Mouse (Mus musculus): ENCODE results near the gene Fli1. TPM values are rescaled to one million over a fixed set of nuclear protein-coding genes. Genes with fewer than 3 reads are reported as not detected.
A peak's percentile ranks its signal among the peaks of the same experiment; 100 is the strongest.

Fli1 gene
- total and polyA plus RNA-seq, 2 experiments from 2014 or later = 19.0 to 29.5 TPM

DNA sequence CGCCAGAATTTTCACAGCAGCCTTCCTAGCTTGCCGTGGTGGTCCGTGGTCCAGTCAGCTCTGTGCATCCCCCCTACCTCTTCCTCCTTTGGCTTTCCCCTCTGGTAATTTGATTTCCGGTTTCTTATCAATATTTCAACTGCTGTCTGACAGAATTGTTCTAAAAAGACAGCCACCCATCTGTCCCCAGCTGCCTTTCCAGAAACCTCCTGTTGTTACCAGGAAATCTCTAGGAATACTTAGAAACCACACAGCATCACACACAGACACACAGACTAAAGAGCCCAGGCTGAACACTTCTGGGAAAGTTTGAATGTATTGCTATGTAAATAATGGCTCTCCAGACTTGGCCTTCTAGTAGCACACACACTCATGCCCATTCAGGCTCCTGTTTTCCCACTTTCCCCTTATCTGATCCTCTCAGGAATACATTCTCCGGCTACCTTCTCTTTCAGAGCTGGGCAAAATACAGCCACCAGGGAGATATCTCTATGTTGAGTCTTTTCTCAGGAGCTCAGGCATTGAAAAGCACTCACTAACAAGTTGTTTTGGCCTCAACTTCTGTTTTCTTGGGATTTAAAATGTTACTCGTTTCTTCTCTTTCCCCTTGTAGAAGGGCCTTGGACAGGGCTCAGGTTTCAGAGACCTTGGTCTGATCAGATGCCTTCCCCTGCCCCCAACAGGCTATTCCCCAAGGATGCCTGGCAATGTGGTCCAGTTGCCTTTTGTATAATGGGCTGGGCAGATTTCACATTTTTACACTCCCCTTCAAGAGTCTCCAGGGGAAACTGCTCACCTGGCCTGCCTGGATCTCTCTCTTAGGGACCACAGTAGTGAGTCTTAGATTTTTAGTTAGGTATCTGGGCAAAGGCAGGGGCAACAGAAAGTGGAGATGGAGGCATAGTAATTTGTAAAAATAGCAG is 7.1 kb upstream of the Fli1 start:
- 20% methylated on average over 6 of the region's 6 CpGs for WGBS
- Histone ChIP-seq H3K27ac (ENCODE audit: low read depth) (no peak overlapping the region), H3K36me3 (replicated peaks; ENCODE audit: control insufficient read depth, insufficient read depth, low read length) (no peaks in the 10 kb centered on the region), H3K27me3 (ENCODE audit: control insufficient read depth, insufficient read depth, low read length) (peaks cover 30% of the 10 kb centered on the region), H3K4me2 (ENCODE audit: low read depth, low read length) (no peak overlapping the region), H3K9me3 (replicated peaks; ENCODE audit: control insufficient read depth, low read length) (no peaks in the 10 kb centered on the region), H3K4me3 (ENCODE audit: low read depth, low read length) (no peak overlapping the region), H3K9ac (replicated peaks; ENCODE audit: low read depth, low read length) (no peak overlapping the region), H3K4me1 (ENCODE audit: control insufficient read depth, insufficient read depth) (peaks cover 10% of the 10 kb centered on the region)
- ATAC-seq (ENCODE audit: insufficient read depth, low read depth) (peak; percentile 12; the same call in 1 of the 2 replicates), DNase-seq (ENCODE audit: low spot score) (no peak)
- TF ChIP-seq CTCF (IDR thresholded peaks at IDR 0.05; ENCODE audit: low read depth) = no peak
- TF ChIP-seq EP300 (IDR thresholded peaks at IDR 0.05; ENCODE audit: low read depth) = no peak

DNA sequence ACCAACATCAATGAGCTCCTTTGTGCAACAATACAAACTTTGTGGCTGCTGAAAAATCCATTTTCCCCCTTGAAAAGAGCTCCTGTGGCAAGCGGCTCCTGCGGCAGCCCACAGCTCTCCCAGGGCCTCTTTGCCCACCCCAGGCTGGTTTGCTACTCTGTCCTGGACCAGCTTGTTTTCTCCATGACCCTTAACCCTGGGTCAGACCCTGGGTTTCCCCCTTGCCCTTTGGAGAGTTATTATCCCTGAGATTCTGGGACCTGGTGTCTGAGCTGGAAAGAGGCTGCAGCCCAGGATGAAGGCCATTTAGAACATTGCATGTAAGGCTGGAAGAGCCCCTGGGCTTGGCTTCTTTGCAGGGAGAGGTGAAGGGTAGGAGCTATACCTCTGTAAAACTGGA is 4.1 kb upstream of the Fli1 start:
- Histone ChIP-seq H3K9me3 (replicated peaks; ENCODE audit: control insufficient read depth, low read length) (no peaks in the 10 kb centered on the region), H3K27ac (ENCODE audit: low read depth) (no peak overlapping the region), H3K4me3 (ENCODE audit: low read depth, low read length) (no peak overlapping the region), H3K36me3 (replicated peaks; ENCODE audit: control insufficient read depth, insufficient read depth, low read length) (no peaks in the 10 kb centered on the region), H3K9ac (replicated peaks; ENCODE audit: low read depth, low read length) (no peak overlapping the region), H3K4me2 (ENCODE audit: low read depth, low read length) (no peak overlapping the region), H3K4me1 (ENCODE audit: control insufficient read depth, insufficient read depth) (peaks cover 16% of the 10 kb centered on the region), H3K27me3 (ENCODE audit: control insufficient read depth, insufficient read depth, low read length) (peaks cover 56% of the 10 kb centered on the region)
- no peak for ATAC-seq (ENCODE audit: insufficient read depth, low read depth)
- WGBS = 76% methylated on average over 2 of the region's 2 CpGs
- no peak for TF ChIP-seq EP300 (IDR thresholded peaks at IDR 0.05; ENCODE audit: low read depth)
- TF ChIP-seq CTCF (IDR thresholded peaks at IDR 0.05; ENCODE audit: low read depth) = no peak
- DNase-seq (ENCODE audit: low spot score) = no peak

DNA sequence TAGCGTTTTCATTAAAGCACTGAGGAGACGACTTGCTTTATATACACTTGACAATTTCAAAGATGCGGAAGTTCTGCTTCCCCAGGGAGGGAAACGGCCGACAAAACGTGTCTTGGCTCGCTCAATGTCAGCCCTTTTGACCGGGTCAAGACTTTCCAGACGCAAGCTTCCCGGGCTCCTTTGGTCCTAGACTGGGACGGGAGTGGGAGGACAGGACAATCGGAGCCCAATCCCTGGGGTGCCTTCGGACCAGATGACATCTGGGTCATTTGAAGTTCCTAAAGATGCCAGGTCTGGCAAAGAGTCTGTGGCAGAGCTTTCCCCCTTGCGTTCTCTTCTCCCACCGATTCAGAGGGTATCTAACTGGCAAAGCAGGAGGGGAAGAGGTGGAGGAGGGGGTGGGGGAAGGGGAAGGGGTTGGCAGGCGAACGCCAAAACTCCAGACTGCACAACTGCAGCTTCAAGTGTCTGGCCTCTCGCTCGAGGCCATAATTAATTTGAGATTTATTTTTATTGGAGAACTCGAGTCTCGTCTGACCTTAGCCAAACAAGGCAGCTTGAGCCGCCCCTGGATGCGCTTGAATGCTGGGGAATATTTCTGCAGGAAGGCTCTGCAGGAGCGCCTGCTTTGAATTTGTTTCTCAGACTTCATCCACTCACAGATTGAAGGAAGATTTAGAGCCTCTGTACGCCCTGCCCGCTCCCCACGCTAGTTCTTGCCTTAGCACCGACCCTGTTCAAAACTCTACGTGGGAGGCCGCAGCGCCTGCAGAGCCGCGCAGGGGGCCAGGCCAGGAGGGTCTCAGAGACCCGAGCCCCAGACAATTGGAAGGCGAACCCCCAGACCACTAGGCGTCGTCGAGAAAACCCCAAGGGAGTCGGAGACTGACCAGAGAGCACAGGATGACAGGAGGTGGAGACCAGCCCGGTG is 2.3 kb upstream of the Fli1 start:
- H3K36me3 ChIP-seq (replicated peaks; ENCODE audit: control insufficient read depth, insufficient read depth, low read length) = no peaks in the 10 kb centered on the region

DNA sequence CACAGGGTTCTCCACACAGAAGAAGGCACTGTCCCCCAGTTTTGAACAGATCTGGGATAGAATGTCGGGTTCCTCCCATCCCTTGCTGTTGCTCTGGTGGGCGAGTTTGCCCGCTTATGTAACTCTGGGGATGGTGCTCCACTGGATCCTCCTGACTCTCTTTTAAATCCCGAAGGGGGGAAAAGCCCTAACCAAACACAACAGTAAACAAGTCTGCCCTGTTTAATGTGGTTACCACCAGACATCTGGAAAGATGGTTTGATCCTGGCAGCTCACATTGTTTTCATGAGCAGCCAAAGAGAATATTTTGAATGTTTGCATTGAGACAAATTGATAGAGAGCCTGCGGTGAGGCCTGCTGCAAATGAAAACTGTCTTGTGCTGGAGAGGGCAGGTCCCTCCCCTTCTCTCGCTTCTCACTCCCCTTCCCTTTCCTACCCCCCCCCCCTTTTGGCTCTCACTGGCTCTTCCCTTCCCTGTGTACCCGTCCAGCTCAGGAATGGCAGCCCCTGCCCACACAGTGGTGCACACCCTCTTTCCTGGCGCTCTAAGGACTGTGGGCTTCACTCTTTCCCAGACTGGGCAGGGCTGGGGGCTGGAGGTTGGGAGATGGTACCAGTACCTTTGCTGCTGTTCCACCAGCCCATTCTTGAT is 1.4 kb upstream of the Fli1 start:
- ATAC-seq (ENCODE audit: insufficient read depth, low read depth) (no peak), DNase-seq (ENCODE audit: low spot score) (no peak)
- Histone ChIP-seq H3K27me3 (ENCODE audit: control insufficient read depth, insufficient read depth, low read length) (peaks cover 56% of the 10 kb centered on the region), H3K36me3 (replicated peaks; ENCODE audit: control insufficient read depth, insufficient read depth, low read length) (no peaks in the 10 kb centered on the region), H3K9me3 (replicated peaks; ENCODE audit: control insufficient read depth, low read length) (no peaks in the 10 kb centered on the region), H3K4me1 (ENCODE audit: control insufficient read depth, insufficient read depth) (peaks cover 16% of the 10 kb centered on the region), H3K9ac (replicated peaks; ENCODE audit: low read depth, low read length) (no peak overlapping the region), H3K4me2 (ENCODE audit: low read depth, low read length) (peak overlapping the region; percentile 88), H3K4me3 (ENCODE audit: low read depth, low read length) (peak overlapping the region; percentile 79), H3K27ac (ENCODE audit: low read depth) (peak overlapping the region; percentile 93)
- TF ChIP-seq EP300 (IDR thresholded peaks at IDR 0.05; ENCODE audit: low read depth) = no peak
- TF ChIP-seq CTCF (IDR thresholded peaks at IDR 0.05; ENCODE audit: low read depth) = no peak
- 27% methylated on average over 8 of the region's 8 CpGs for WGBS

More for the DNA sequence above, 2.3 kb upstream of the Fli1 start:
- Histone ChIP-seq H3K27me3 (ENCODE audit: control insufficient read depth, insufficient read depth, low read length) (peaks cover 56% of the 10 kb centered on the region), H3K4me2 (ENCODE audit: low read depth, low read length) (peak overlapping the region; percentile 41), H3K9me3 (replicated peaks; ENCODE audit: control insufficient read depth, low read length) (no peaks in the 10 kb centered on the region), H3K9ac (replicated peaks; ENCODE audit: low read depth, low read length) (no peak overlapping the region), H3K4me1 (ENCODE audit: control insufficient read depth, insufficient read depth) (peaks cover 16% of the 10 kb centered on the region), H3K4me3 (ENCODE audit: low read depth, low read length) (peak overlapping the region; percentile 12; the same call in 1 of the 2 replicates), H3K27ac (ENCODE audit: low read depth) (peak overlapping the region; percentile 93; the same call in 1 of the 2 replicates)
- no peak for TF ChIP-seq CTCF (IDR thresholded peaks at IDR 0.05; ENCODE audit: low read depth)
- TF ChIP-seq EP300 (IDR thresholded peaks at IDR 0.05; ENCODE audit: low read depth) = no peak
- no peak for ATAC-seq (ENCODE audit: insufficient read depth, low read depth)
- no peak for DNase-seq (ENCODE audit: low spot score)
- 8% methylated on average over 40 of the region's 40 CpGs for WGBS

DNA sequence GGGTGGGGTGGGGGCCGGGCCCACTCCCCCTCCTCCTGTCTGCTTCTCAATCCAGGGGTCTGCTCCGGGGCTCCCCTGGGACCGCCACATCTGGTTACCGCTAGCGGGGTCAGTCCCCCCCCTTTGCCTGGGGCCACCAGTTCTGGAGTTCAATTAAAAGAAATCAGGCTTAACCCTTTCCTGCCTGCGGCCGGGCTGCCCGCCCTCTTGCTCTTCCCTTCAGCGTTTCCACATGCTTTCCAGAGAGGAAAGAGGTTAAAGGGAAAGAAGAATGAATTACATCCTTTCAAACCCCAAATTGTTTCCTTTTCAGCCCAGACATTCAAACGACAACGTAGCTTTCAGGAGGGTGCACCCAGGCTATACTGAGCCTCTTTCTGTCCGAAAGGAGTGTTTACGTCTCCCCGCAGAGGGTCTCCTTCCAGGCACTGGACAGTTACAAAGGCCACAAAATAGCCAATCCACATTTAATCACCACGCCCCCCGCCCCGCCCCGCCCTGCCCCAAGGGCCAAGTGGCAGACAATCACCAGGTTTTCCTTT is 450 bp upstream of the Fli1 start:
- DNase-seq (ENCODE audit: low spot score) = no peak
- Histone ChIP-seq H3K4me1 (ENCODE audit: control insufficient read depth, insufficient read depth) (peaks cover 14% of the 10 kb centered on the region), H3K9ac (replicated peaks; ENCODE audit: low read depth, low read length) (peak overlapping the region; percentile 69), H3K36me3 (replicated peaks; ENCODE audit: control insufficient read depth, insufficient read depth, low read length) (no peaks in the 10 kb centered on the region), H3K27ac (ENCODE audit: low read depth) (peak overlapping the region; percentile 93), H3K9me3 (replicated peaks; ENCODE audit: control insufficient read depth, low read length) (no peaks in the 10 kb centered on the region), H3K4me3 (ENCODE audit: low read depth, low read length) (peak overlapping the region; percentile 79), H3K4me2 (ENCODE audit: low read depth, low read length) (peak overlapping the region; percentile 88), H3K27me3 (ENCODE audit: control insufficient read depth, insufficient read depth, low read length) (peaks cover 49% of the 10 kb centered on the region)
- no peak for TF ChIP-seq CTCF (IDR thresholded peaks at IDR 0.05; ENCODE audit: low read depth)
- no peak for TF ChIP-seq EP300 (IDR thresholded peaks at IDR 0.05; ENCODE audit: low read depth)
- WGBS = 1% methylated on average over 18 of the region's 18 CpGs
- no peak for ATAC-seq (ENCODE audit: insufficient read depth, low read depth)
